Mouse (Mus musculus): Measurements from ENCODE around the gene Aloxe3. TPM values are rescaled to one million over a fixed set of nuclear protein-coding genes. Genes with fewer than 3 reads are reported as not detected.
A peak's percentile ranks its signal among the peaks of the same experiment; 100 is the strongest.

Gene Aloxe3
- total and polyA plus RNA-seq, 3 experiments, result 0.13 to 0.23 TPM; not detected in 1

DNA sequence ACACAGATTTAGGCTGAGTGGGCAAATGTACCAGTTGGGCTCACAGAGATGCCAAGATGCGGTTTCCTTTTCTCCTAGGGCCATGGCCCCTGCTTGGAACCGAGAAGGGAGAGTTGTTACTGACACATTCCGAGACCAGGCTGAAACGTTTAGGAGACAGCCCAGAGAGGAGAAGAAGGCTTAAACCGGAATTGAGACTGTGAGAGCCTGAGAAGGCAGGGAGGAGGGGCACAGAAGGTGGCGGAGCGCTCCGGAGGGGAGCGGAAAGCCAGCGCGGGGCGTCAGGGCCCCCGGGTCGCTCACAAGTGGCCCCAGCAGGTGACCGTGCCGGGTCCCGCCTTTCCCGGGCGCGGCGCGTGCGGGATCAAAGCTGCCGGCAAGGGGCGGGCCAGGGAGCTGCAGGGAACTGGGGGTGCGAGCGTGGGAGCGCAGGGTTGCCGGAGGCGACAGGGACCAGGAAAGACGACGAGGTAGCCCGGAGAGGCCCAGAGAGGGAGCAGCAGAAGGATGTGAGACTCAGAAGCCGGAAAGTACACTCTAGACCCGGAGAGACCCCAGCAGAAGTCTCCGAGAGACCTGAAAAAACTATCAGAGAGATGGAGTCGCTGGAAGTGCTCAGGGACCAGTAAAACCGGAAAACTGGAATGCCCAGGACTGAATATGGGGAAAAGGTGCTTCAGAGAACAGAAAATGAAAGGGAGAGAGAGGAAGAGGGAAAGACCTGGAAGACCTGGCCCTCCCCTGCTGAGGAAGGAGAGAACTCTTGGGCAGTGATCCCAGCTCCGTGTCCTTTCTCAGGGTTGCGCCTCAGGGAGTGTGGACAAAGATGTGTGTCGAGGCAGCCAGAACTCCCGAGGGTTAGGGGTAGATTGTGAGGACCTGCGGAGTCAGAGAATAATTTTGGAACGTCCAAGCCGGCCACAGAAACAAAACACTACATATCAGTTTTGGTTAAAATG lies 7.7 kb upstream of the Aloxe3 start (continued):
- TF ChIP-seq IRF4 (IDR thresholded peaks at IDR 0.05; ENCODE audit: low read depth, low read length) (peak; percentile 86), POLR2A (IDR thresholded peaks at IDR 0.05; ENCODE audit: low read depth, low read length) (0 out of 2 replicates have a peak, but pooled peaks have one; percentile 40), ZMIZ1 (IDR thresholded peaks at IDR 0.05; ENCODE audit: low read depth, low read length) (no peak), MAX (IDR thresholded peaks at IDR 0.05; ENCODE audit: low read length) (peak; percentile 49; the same call in 1 of the 2 replicates), MAZ (IDR thresholded peaks at IDR 0.05; ENCODE audit: low read depth, low read length) (peak; percentile 72)

DNA sequence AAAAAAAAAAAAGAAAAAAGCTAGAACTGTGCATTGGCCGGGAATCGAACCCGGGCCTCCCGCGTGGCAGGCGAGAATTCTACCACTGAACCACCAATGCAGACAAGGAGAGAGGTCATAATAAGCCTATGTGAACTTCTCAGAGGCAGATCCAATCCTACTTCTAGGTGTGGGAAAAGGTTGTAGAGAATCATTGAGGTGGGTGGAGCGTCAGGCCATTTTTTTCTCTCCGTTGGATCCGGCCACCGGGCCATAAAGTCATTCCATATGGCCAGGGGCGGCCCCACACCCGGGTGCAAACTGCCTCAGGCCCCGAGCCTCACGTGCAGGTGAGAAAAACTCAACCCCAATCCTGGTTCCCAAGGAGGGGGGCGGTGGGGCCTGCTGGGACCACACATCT lies 6.9 kb upstream of the Aloxe3 start:
- Histone ChIP-seq H3K4me2 (ENCODE audit: insufficient read depth, low read depth, poor library complexity, severe bottlenecking) (peak overlapping the region; percentile 89), H3K79me2 (replicated peaks; ENCODE audit: control insufficient read depth, extremely low read depth, insufficient read depth, poor library complexity, severe bottlenecking) (no peaks in the 10 kb centered on the region), H3K4me3 (replicated peaks in 1 of 3; ENCODE audit: low read depth in 2 of 3, low read length in 2 of 3, poor library complexity in 1 of 3) (peak overlapping the region; percentile 37 to 90 (median 62)), H3K27ac (ENCODE audit: insufficient read depth, low read depth) (no peak overlapping the region), H3K36me3 (replicated peaks in 1 of 2; ENCODE audit: control insufficient read depth in 1 of 2, insufficient read depth in 1 of 2, low read length in 1 of 2) (no peaks in the 10 kb centered on the region), H3K9ac (ENCODE audit: insufficient read depth, low read depth) (peak overlapping the region; percentile 51; the same call in 1 of the 2 replicates), H3K4me1 (ENCODE audit: control insufficient read depth in 1 of 2, insufficient read depth in 2 of 2) (peaks cover 2 to 43% of the 10 kb centered on the region in 2 experiments; a peak in 2 of 4 replicates), H3K9me3 (replicated peaks; ENCODE audit: low read length) (no peaks in the 10 kb centered on the region), H3K27me3 (replicated peaks) (peaks cover 78% of the 10 kb centered on the region)
- DNase-seq (ENCODE audit: extremely low read depth), result peak; percentile 90
- TF ChIP-seq TCF12 (IDR thresholded peaks at IDR 0.05; ENCODE audit: low read depth, low read length), result no peak
- TF ChIP-seq HCFC1 (IDR thresholded peaks at IDR 0.05; ENCODE audit: low read depth, low read length), result no peak
- TF ChIP-seq TBP (conservative IDR thresholded peaks at IDR 0.05; ENCODE audit: low read depth, low read length), result peak; percentile 100
- no peak for TF ChIP-seq CHD2 (IDR thresholded peaks at IDR 0.05; ENCODE audit: low read length)
- no peak for TF ChIP-seq EP300 (IDR thresholded peaks at IDR 0.05; ENCODE audit: low read length)
- no peak for TF ChIP-seq MYC (IDR thresholded peaks at IDR 0.05; ENCODE audit: low read depth, low read length)
- TF ChIP-seq NRF1 (IDR thresholded peaks at IDR 0.05; ENCODE audit: low read depth, low read length), result peak; percentile 72
- TF ChIP-seq ZMIZ1 (IDR thresholded peaks at IDR 0.05; ENCODE audit: low read depth, low read length), result no peak
- TF ChIP-seq USF1 (IDR thresholded peaks at IDR 0.05; ENCODE audit: low read depth, low read length), result no peak
- no peak for TF ChIP-seq RCOR1 (conservative IDR thresholded peaks at IDR 0.05; ENCODE audit: low read depth, low read length)
- TF ChIP-seq MAFK (IDR thresholded peaks at IDR 0.05; ENCODE audit: insufficient replicate concordance, low read length), result peak; percentile 96
- TF ChIP-seq MEF2A (IDR thresholded peaks at IDR 0.05; ENCODE audit: borderline replicate concordance, low read depth, low read length), result no peak
- TF ChIP-seq KAT2A (IDR thresholded peaks at IDR 0.05; ENCODE audit: insufficient replicate concordance, low read length), result peak; percentile 81; the same call in 1 of the 2 replicates
- TF ChIP-seq JUND (conservative IDR thresholded peaks at IDR 0.05; ENCODE audit: low read depth, low read length), result no peak
- TF ChIP-seq ZKSCAN1 (IDR thresholded peaks at IDR 0.05; ENCODE audit: borderline replicate concordance, low read depth, low read length), result no peak
- TF ChIP-seq UBTF (IDR thresholded peaks at IDR 0.05; ENCODE audit: low read depth, low read length), result no peak
- TF ChIP-seq MXI1 (IDR thresholded peaks at IDR 0.05; ENCODE audit: low read depth, low read length), result no peak
- TF ChIP-seq ZNF384 (IDR thresholded peaks at IDR 0.05; ENCODE audit: low read depth, low read length), result peak; percentile 92
- peak; percentile 85 for TF ChIP-seq BHLHE40 (IDR thresholded peaks at IDR 0.05; ENCODE audit: low read depth, low read length)
- no peak for TF ChIP-seq SMC3 (IDR thresholded peaks at IDR 0.05; ENCODE audit: low read depth, low read length)
- peak; percentile 98 for TF ChIP-seq ELF1 (IDR thresholded peaks at IDR 0.05; ENCODE audit: low read depth, low read length)
- no peak for TF ChIP-seq PAX5 (IDR thresholded peaks at IDR 0.05; ENCODE audit: low read length)
- TF ChIP-seq JUN (IDR thresholded peaks at IDR 0.05; ENCODE audit: insufficient read depth, low read depth, low read length), result no peak
- peak; percentile 47; the same call in 1 of the 2 replicates for TF ChIP-seq IRF4 (IDR thresholded peaks at IDR 0.05; ENCODE audit: low read depth, low read length)
- dilution Hi-C loops (cut with MboI; ENCODE audit: extremely low pct_ligation_motif_present, extremely low pct_unique_long_range_greater_than_20kb, low sequenced_read_pairs), result no loop called here
- in situ Hi-C loops (cut with MboI; ENCODE audit: low pct_ligation_motif_present, low pct_unique_long_range_greater_than_20kb, low sequenced_read_pairs), result loop anchor here (5.0 kb wide), 1 partner anchor 56 kb away; no protein-coding TSS in a partner anchor

Measured in CH12.LX (cell line).